Mouse (Mus musculus) CH12.LX (cell line): Measurements from ENCODE around the gene Mst1. TPM values are rescaled to one million over a fixed set of nuclear protein-coding genes. Genes with fewer than 3 reads are reported as not detected.

Source experiments
- DNase-seq: peaks from one replicate; pipeline ENCODE4 v3.0.0-alpha.2; 2013; ENCODE audit errors: extremely low read depth
- H3K27ac ChIP-seq: 2 replicates; pipeline ENCODE4 v1.5.1; 2012; ENCODE audit warnings: low read depth, mild to moderate bottlenecking, control low read depth, moderate library complexity; ENCODE audit not compliant: insufficient read depth
- H3K27me3 ChIP-seq: replicated peaks from 2 replicates; pipeline ENCODE3; 2012; ENCODE audit warnings: inconsistent platforms
- H3K36me3 ChIP-seq, 2 experiments: replicated peaks in 1 of 2; 2 replicates each; pipeline versions ENCODE3 to v1.6.1; 2012; ENCODE audit warnings: inconsistent platforms in 1 of 2, low read length in 1 of 2, mild to moderate bottlenecking in 1 of 2, mixed read lengths in 1 of 2, moderate library complexity in 1 of 2; ENCODE audit not compliant: control insufficient read depth in 1 of 2, insufficient read depth in 1 of 2
- H3K4me1 ChIP-seq, 2 experiments: 2 replicates each; pipeline ENCODE4 v1.6.1; 2012; ENCODE audit warnings: inconsistent platforms in 1 of 2, moderate library complexity in 1 of 2; ENCODE audit not compliant: insufficient read depth in 2 of 2, control insufficient read depth in 1 of 2
- H3K4me2 ChIP-seq: 2 replicates; pipeline ENCODE4 v1.6.1; 2012; ENCODE audit warnings: low read depth, mild to moderate bottlenecking, control low read depth; ENCODE audit not compliant: poor library complexity, insufficient read depth, severe bottlenecking
- H3K4me3 ChIP-seq, 3 experiments: fragments of 150-350 bp in 1 of 3; sonication (generic) in 1 of 3; replicated peaks in 1 of 3; 2 replicates each; pipeline versions ENCODE3 to v1.5.1; 2011 to 2012; ENCODE audit warnings: low read depth in 2 of 3, low read length in 2 of 3, mild to moderate bottlenecking in 2 of 3, moderate library complexity in 2 of 3, control low read depth in 1 of 3, improper control_type of control experiment in 1 of 3, inconsistent platforms in 1 of 3, mixed read lengths in 1 of 3; ENCODE audit not compliant: poor library complexity in 1 of 3
- H3K79me2 ChIP-seq: replicated peaks from 2 replicates; pipeline ENCODE4 v1.6.1; 2012; ENCODE audit warnings: mild to moderate bottlenecking, moderate library complexity; ENCODE audit not compliant: control insufficient read depth, poor library complexity, insufficient read depth, severe bottlenecking; ENCODE audit errors: extremely low read depth
- H3K9ac ChIP-seq: 2 replicates; pipeline ENCODE4 v1.6.1; 2012; ENCODE audit warnings: low read depth, mild to moderate bottlenecking, control low read depth, moderate library complexity; ENCODE audit not compliant: insufficient read depth
- H3K9me3 ChIP-seq: replicated peaks from 2 replicates; pipeline ENCODE3; 2012; ENCODE audit warnings: low read length, inconsistent platforms, mixed read lengths
- CHD1 ChIP-seq: IDR thresholded peaks from 2 replicates; pipeline ENCODE4 v1.6.1; 2012; ENCODE audit warnings: low read depth, low read length, improper control_type of control experiment, inconsistent platforms
- ELF1 ChIP-seq: IDR thresholded peaks from 2 replicates; pipeline ENCODE4 v1.6.1; 2014; ENCODE audit warnings: low read depth, mild to moderate bottlenecking, inconsistent platforms, low read length, improper control_type of control experiment
- EP300 ChIP-seq: IDR thresholded peaks from 2 replicates; pipeline ENCODE4 v1.6.1; 2011; ENCODE audit warnings: low read length, improper control_type of control experiment
- ETS1 ChIP-seq: conservative IDR thresholded peaks from 2 replicates; pipeline ENCODE4 v1.6.1; 2012; ENCODE audit warnings: low read depth, mild to moderate bottlenecking, inconsistent platforms, low read length, improper control_type of control experiment, moderate library complexity
- GABPA ChIP-seq: IDR thresholded peaks from 2 replicates; pipeline ENCODE4 v1.6.1; 2012; ENCODE audit warnings: low read depth, low read length, improper control_type of control experiment, inconsistent platforms; ENCODE audit not compliant: insufficient replicate concordance
- HCFC1 ChIP-seq: IDR thresholded peaks from 2 replicates; pipeline ENCODE4 v1.6.1; 2012; ENCODE audit warnings: low read depth, mild to moderate bottlenecking, inconsistent platforms, low read length, improper control_type of control experiment
- JUN ChIP-seq: IDR thresholded peaks from 2 replicates; pipeline ENCODE4 v1.6.1; 2011; ENCODE audit warnings: low read depth, mild to moderate bottlenecking, low read length, improper control_type of control experiment, moderate library complexity; ENCODE audit not compliant: insufficient read depth
- JUND ChIP-seq: conservative IDR thresholded peaks from 2 replicates; pipeline ENCODE4 v1.6.1; 2011; ENCODE audit warnings: low read depth, low read length, improper control_type of control experiment
- KAT2A ChIP-seq: IDR thresholded peaks from 2 replicates; pipeline ENCODE4 v1.6.1; 2012; ENCODE audit warnings: low read length, improper control_type of control experiment, inconsistent platforms; ENCODE audit not compliant: insufficient replicate concordance
- MAFK ChIP-seq: IDR thresholded peaks from 2 replicates; pipeline ENCODE4 v1.6.1; 2011; ENCODE audit warnings: low read length, improper control_type of control experiment; ENCODE audit not compliant: insufficient replicate concordance
- MAX ChIP-seq: IDR thresholded peaks from 2 replicates; pipeline ENCODE4 v1.6.1; 2011; ENCODE audit warnings: low read length, improper control_type of control experiment
- MAZ ChIP-seq: IDR thresholded peaks from 2 replicates; pipeline ENCODE4 v1.6.1; 2012; ENCODE audit warnings: low read depth, mild to moderate bottlenecking, inconsistent platforms, low read length, improper control_type of control experiment, moderate library complexity
- MYC ChIP-seq: IDR thresholded peaks from 2 replicates; pipeline ENCODE4 v1.6.1; 2011; ENCODE audit warnings: low read depth, mild to moderate bottlenecking, improper control_type of control experiment, low read length
- NELFE ChIP-seq: IDR thresholded peaks from 2 replicates; pipeline ENCODE4 v1.6.1; 2011; ENCODE audit warnings: low read depth, low read length, improper control_type of control experiment
- NRF1 ChIP-seq: IDR thresholded peaks from 2 replicates; pipeline ENCODE4 v1.6.1; 2014; ENCODE audit warnings: low read depth, mild to moderate bottlenecking, inconsistent platforms, low read length, improper control_type of control experiment, moderate library complexity
- POLR2A ChIP-seq: IDR thresholded peaks from 2 replicates; pipeline ENCODE4 v1.6.1; 2011; ENCODE audit warnings: low read depth, mild to moderate bottlenecking, improper control_type of control experiment, low read length
- POLR2AphosphoS2 ChIP-seq: IDR thresholded peaks from 2 replicates; pipeline ENCODE4 v1.6.1; 2011; ENCODE audit warnings: low read depth, low read length, improper control_type of control experiment
- RAD21 ChIP-seq: IDR thresholded peaks from 2 replicates; pipeline ENCODE4 v1.6.1; 2011; ENCODE audit warnings: low read depth, mild to moderate bottlenecking, low read length, improper control_type of control experiment, moderate library complexity
- RCOR1 ChIP-seq: conservative IDR thresholded peaks from 2 replicates; pipeline ENCODE4 v1.6.1; 2012; ENCODE audit warnings: low read depth, mild to moderate bottlenecking, inconsistent platforms, low read length, improper control_type of control experiment
- SIN3A ChIP-seq: IDR thresholded peaks from 2 replicates; pipeline ENCODE4 v1.6.1; 2012; ENCODE audit warnings: low read length, improper control_type of control experiment, inconsistent platforms
- TBP ChIP-seq: conservative IDR thresholded peaks from 2 replicates; pipeline ENCODE4 v1.6.1; 2011; ENCODE audit warnings: low read depth, low read length, improper control_type of control experiment
- TCF12 ChIP-seq: IDR thresholded peaks from 2 replicates; pipeline ENCODE4 v1.6.1; 2014; ENCODE audit warnings: low read depth, mild to moderate bottlenecking, inconsistent platforms, low read length, improper control_type of control experiment
- UBTF ChIP-seq: IDR thresholded peaks from 2 replicates; pipeline ENCODE4 v1.6.1; 2012; ENCODE audit warnings: low read depth, mild to moderate bottlenecking, inconsistent platforms, low read length, improper control_type of control experiment, moderate library complexity
- USF1 ChIP-seq: IDR thresholded peaks from 2 replicates; pipeline ENCODE4 v1.6.1; 2014; ENCODE audit warnings: low read depth, mild to moderate bottlenecking, inconsistent platforms, low read length, improper control_type of control experiment
- ZC3H11A ChIP-seq: IDR thresholded peaks from 2 replicates; pipeline ENCODE4 v1.6.1; 2012; ENCODE audit warnings: low read depth, mild to moderate bottlenecking, inconsistent platforms, low read length, improper control_type of control experiment
- ZMIZ1 ChIP-seq: IDR thresholded peaks from 2 replicates; pipeline ENCODE4 v1.6.1; 2012; ENCODE audit warnings: low read depth, mild to moderate bottlenecking, inconsistent platforms, low read length, improper control_type of control experiment
- dilution Hi-C: fragments of 300-500 bp; cut with MboI; formaldehyde crosslinking; loops from 2 replicates; pipeline ENCODE4 v1.14.3; 2020; ENCODE audit warnings: low sequenced_read_pairs; ENCODE audit not compliant: extremely low pct_unique_long_range_greater_than_20kb, extremely low pct_ligation_motif_present
- in situ Hi-C: fragments of 300-500 bp; cut with MboI; formaldehyde crosslinking; loops from 3 replicates; pipeline ENCODE4 v1.14.3; 2019; ENCODE audit warnings: low sequenced_read_pairs, low pct_ligation_motif_present, low pct_unique_long_range_greater_than_20kb, mixed read lengths
- polyA plus RNA-seq: library from polyadenylated mRNA; unstranded; fragments of >175 nt; gene quantifications from 2 replicates; pipeline ENCODE4 v1.2.1, GENCODE M21; 2012; ENCODE audit warnings: low read depth; ENCODE audit not compliant: insufficient read length
- total RNA-seq, 2 experiments: library from RNA; depleted of rRNA; stranded (reverse); fragments of 300-350 nt in 1 of 2; fragments of >200 nt in 1 of 2; gene quantifications; 2 replicates each; pipeline ENCODE4 v1.2.3; 2012 to 2014

The Mst1 gene
- total and polyA plus RNA-seq, 3 experiments, result 16.9 to 59.6 (median 21.4) TPM

DNA sequence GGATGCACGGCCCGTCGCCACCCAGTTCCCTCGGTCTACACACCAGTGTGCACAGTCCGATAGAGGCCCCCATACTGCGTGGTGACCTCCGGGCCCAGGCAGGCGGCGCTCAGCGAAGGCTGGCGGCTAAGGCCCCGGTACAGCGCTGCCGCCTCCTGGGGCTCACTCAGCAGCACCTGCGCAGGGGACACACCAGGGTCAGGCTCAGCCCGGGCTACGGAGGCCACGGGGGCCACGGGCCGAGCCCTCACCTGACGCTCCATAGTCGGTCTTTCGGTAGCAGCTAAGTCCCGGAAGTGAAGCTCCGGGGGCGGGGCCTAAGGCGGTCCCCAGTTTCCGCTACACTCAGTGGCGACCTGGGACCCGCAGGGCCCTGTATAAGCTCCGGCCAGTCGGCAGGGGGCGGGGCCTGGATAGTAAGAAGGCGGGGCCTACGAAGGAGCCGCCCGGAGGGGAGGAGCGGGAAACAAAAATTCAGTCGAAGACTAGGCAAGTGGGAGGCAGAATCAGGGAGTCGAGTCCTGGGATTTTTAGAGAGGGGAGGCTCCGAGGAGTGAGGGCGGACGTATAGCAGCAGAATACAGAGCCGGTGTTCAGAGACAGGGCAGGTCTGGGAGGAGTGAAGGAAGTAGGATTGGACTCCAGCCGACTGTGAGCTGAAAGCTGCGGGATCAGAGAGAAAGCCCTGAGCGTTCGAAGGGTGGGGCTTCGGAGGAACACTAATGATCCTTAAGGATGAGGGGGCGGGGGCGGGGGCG, 14.1 kb downstream of the Mst1 start, which contains the start of gene Apeh (continued):
- no peak for TF ChIP-seq JUND
- peak; percentile 83 for TF ChIP-seq ZMIZ1
- no peak for TF ChIP-seq MAFK
- TF ChIP-seq USF1, result no peak
- TF ChIP-seq MAX, result peak; percentile 42; the same call in 1 of the 2 replicates
- peak; percentile 81 for TF ChIP-seq TCF12
- TF ChIP-seq KAT2A, result peak; percentile 48; the same call in 1 of the 2 replicates
- TF ChIP-seq ETS1, result no peak
- TF ChIP-seq POLR2A, result peak; percentile 84

DNA sequence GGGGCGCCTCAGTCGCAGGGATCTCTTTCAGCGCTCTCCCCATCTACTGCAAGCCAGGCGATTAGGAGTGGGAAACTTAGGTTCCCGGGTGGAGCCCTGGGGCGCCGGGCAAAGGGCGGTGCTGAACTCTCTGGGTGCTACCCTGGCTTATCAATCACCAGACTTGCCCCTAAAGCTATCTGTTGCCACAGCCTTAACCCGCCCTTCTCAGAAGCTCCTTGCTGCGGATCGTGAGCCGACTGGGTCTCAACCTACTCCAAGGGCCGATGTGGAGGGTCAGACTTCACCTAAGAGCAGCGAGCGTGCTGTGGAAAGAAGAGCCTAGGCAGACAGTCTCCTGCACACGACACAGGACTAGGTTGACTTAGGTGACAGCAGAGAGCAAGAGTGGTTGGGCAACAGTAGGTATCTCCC, 14.8 kb downstream of the Mst1 start:
- peaks cover 36 to 57% of the 10 kb centered on the region in 2 experiments for H3K36me3 ChIP-seq
- in situ Hi-C loops (loop anchor here (5.0 kb wide), 1 partner anchor 107 kb away; no protein-coding TSS in a partner anchor), dilution Hi-C loops (no loop called here)
- peak overlapping the region; percentile 90 for H3K4me2 ChIP-seq
- TF ChIP-seq SIN3A (no peak), POLR2AphosphoS2 (no peak), CHD1 (no peak), EP300 (no peak), RAD21 (no peak), NRF1 (no peak)
- H3K27ac ChIP-seq, result no peak overlapping the region; the same call in 1 of the 2 replicates
- peaks cover 9% of the 10 kb centered on the region for H3K79me2 ChIP-seq
- peaks cover 5 to 33% of the 10 kb centered on the region in 2 experiments for H3K4me1 ChIP-seq
- DNase-seq, result no peak
- H3K27me3 ChIP-seq, result no peaks in the 10 kb centered on the region
- H3K9me3 ChIP-seq, result no peaks in the 10 kb centered on the region
- H3K4me3 ChIP-seq, result peak overlapping the region; percentile 31 to 43 (median 41)
- peak overlapping the region; percentile 60 for H3K9ac ChIP-seq

DNA sequence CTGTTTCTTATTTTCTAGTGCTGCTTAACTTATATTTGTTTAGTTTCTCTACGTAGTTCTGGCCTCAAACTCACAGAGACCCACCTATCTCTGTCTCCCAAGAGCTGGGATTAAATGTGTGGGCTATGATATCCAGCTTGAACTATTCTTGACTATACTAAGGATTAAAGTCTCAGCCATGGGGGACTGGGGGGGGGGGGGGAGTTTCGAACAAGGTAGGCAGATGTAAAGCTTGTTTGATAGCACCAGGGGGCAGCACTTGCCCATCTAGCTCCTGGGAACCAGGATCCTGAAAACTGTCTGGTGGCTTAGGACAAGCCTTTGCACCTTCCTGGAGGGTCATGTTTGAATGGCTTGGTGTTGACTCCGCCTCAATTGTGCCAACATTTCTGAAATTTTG, 15.3 kb downstream of the Mst1 start:
- Histone ChIP-seq H3K9me3 (no peaks in the 10 kb centered on the region), H3K36me3 (peaks cover 31 to 53% of the 10 kb centered on the region in 2 experiments), H3K27ac (no peak overlapping the region), H3K27me3 (no peaks in the 10 kb centered on the region), H3K4me2 (peak overlapping the region; percentile 90), H3K79me2 (peaks cover 9% of the 10 kb centered on the region), H3K4me1 (peaks cover 5 to 33% of the 10 kb centered on the region in 2 experiments), H3K4me3 (peak overlapping the region in 1 of 3 experiments; percentile 31), H3K9ac (no peak overlapping the region)
- peak; percentile 67 for DNase-seq
- in situ Hi-C loops (loop anchor here (5.0 kb wide), 1 partner anchor 107 kb away; no protein-coding TSS in a partner anchor), dilution Hi-C loops (no loop called here)
- TF ChIP-seq USF1, result no peak
- no peak for TF ChIP-seq KAT2A
- TF ChIP-seq NELFE, result peak; percentile 40; the same call in 1 of the 2 replicates
- peak; percentile 47 for TF ChIP-seq ZC3H11A
- TF ChIP-seq RCOR1, result 0 out of 2 replicates have a peak, but pooled peaks have one; percentile 42
- TF ChIP-seq GABPA, result no peak
- TF ChIP-seq UBTF, result no peak
- TF ChIP-seq JUN, result no peak
- peak; percentile 85 for TF ChIP-seq MAZ
- TF ChIP-seq SIN3A, result peak; percentile 66
- no peak; the same call in 1 of the 2 replicates for TF ChIP-seq HCFC1
- TF ChIP-seq NRF1, result no peak
- no peak for TF ChIP-seq MYC
- TF ChIP-seq ELF1, result no peak; the same call in 1 of the 2 replicates
- TF ChIP-seq MAX, result 0 out of 2 replicates have a peak, but pooled peaks have one; percentile 30
- TF ChIP-seq POLR2AphosphoS2, result no peak
- no peak for TF ChIP-seq EP300
- TF ChIP-seq CHD1, result no peak
- no peak for TF ChIP-seq TBP
- TF ChIP-seq JUND, result no peak
- no peak for TF ChIP-seq ETS1
